Mouse (Mus musculus) thymus, postnatal 25 days (tissue): ENCODE measurements around the gene Gjb6.

Experiments
- DNase-seq: peaks from one replicate; pipeline ENCODE4 v3.0.0; 2022

Gjb6 gene

DNA sequence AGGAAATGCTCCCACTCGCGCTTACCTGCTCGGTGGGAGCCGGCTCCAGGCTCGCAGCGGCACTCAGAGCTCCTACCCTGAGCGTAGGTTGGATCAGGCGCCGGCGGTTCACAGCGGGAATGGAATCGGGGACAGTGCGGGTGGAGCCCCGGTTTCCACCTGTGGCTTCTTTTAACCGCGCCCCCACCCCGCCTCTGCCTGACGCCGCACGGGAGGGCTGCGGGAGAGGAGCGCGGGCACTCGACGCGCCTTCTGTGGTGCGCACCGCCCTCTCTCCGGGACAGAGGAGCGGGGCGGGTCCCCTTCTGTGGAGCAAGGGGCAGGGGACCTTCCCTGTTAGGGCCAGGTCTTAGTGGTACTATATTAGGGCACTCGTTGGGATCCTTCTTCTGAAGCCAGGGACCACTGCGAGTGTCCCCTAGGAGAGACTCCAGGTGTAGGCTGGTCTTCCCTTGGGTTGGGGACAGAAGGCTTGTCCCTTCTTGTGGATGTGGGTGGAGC is at the start of gene Gjb6:
Gjb6 (minus strand) TSS at position 451 of the 501 bp plus-strand sequence.
- DNase-seq = no peak

DNA sequence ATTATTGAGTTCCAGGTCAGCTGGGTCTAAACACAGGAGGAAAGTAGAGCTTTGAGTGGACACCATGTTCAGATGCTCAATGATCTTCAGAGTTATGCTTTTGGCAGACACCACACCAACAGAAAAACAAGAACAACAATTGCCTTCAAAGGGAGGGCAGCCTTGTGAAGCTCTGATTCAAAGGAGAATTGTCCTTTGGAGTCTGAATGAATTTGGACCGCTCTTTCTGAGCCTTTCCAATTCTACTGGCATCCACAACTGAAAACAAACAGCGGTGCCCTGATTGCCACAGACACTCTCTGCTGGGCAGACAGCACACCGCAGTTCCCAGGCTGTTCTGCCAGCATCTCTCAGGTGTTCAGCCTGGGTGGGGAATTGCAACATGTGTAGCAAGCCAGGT is 32.1 kb upstream of the Gjb6 start:
- no peak for DNase-seq

GRCm38 (mm10) chr14:57161833-57162232 is 28.4 kb upstream of the Gjb6 start:
- no peak for DNase-seq

DNA sequence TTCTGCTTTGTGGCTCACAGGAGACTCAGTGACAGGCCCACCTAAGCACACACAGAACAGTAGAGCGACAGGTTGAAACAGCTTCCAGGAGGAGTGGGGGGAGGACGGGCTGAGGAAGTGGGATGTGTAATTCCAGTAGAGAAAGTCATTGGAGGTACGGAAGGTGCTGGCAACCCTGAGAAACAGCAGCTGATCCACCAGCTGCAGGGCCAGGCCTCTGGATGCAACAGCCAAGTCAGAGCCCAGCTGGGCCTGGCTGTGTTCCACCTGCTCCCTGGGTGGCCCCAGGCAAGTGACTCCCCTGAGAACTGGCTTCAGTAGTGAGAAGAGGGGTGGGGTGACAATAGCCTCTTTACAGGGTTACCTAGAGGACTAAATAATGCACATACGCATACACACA is 27.8 kb upstream of the Gjb6 start:
- no peak for DNase-seq

DNA sequence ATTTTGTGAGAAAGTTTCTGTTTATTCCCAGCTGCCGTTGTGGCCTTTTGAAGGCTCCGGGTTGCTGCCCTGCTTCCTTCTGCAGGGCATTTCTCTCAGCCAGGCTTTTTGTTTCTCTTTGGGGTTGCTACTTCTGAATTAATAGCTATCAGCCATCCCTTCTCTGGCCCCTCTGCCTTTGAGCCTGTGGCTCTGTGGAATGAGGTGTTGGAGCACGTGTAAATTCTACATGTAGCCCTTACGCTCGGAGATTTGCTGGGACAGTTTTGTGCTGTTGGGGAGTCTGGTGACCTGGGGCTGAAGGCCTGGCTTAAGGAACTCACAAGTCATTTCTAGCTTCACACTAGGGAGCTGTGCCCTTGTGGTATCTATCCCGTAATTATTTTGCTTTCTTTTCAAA is 21.5 kb upstream of the Gjb6 start:
- no peak for DNase-seq

DNA sequence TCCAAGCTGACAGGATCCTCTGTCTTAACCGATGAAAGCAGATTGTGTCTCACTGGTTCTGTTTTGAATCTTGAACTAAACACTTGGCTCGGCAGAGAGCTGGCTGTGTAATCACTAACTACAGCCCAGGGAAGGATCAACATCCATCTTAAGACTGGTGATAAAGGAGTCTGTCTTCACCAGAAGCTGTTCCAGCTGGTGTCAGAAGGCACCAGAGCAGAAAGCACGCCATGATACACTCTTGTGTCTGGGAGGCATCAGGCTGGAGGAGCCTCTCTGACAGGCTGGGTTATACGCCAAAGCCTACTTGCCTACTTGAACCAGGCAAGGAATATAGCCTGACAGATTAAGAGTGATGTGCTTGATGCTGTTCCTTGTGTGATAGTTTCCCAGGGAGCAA is 12.3 kb upstream of the Gjb6 start:
- DNase-seq = no peak

GRCm38 (mm10) chr14:57135265-57135664 is 1.9 kb upstream of the Gjb6 start:
- no peak for DNase-seq

DNA sequence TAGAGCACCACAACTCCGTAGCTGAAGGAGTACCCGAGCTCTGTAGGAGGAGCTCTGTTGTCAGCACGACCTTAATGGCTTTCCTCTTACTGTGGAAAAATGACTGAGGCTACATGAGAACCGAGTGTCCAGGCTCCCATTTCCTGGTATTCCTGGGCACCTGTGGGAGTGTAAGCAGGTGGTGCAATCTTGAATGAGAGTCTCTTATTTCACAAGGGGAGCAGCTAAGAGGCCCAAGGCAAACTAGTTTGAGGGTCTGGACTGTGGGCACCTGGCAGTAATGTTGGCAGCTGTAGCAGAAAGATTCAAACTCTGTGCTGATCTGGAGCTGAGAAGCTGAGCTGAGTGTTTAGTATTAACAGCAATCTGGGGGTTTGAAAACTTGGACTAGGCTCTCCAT is 6.0 kb downstream of the Gjb6 start:
- no peak for DNase-seq

- no peak for DNase-seq
These were observed 11.1 kb downstream of the Gjb6 start for GRCm38 (mm10) chr14:57122295-57122694.

GRCm38 (mm10) chr14:57115823-57116544 is 17.4 kb downstream of the Gjb6 start, which contains the start of gene Gm4491:
Gene Gm4491, minus strand, starts transcription at chr14:57115883.
- DNase-seq = no peak

DNA sequence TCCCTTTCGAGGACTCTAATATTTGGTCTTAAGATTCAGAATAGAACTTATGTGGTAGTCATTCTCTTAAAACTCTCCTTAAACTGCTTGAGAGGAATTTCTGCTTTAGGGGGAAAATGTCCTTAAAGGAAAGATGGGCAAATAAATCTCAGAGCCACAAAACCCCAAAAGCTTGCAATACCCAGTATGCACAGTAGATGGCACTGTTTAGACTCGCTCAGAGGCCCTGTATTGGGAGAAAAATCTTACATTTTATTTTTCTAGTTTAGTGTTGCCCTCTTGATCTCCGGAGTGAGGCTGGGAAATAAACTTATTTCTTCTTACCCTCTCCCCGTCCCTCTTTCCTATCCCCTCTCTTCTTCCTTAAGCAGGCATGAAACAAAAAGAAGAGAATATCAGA is 24.2 kb downstream of the Gjb6 start:
- DNase-seq = peak; percentile 23

- no peak for DNase-seq
These were observed 25.5 kb downstream of the Gjb6 start for GRCm38 (mm10) chr14:57107916-57108315.

GRCm38 (mm10) chr14:57107091-57107490 is 26.3 kb downstream of the Gjb6 start:
- DNase-seq = no peak

DNA sequence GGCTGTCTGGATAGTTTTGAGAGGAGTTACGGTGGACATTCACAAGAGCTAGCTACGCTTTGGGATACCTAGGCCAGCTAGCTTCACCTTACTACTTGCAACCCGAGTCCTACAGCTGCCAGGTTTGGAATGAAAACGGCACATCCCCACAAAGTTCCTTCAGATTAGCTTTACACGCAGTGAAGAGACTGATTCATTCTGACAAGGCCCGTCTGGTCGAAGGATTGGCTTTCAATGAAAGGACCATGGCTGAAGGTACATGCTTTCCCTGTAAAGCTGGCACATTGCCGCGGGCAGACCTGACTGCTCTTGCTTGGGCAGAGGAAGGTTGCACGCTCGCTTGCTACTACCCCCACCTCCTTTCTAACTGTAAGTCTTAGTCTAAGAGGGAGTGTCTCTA is 27.7 kb downstream of the Gjb6 start:
- DNase-seq = no peak

DNA sequence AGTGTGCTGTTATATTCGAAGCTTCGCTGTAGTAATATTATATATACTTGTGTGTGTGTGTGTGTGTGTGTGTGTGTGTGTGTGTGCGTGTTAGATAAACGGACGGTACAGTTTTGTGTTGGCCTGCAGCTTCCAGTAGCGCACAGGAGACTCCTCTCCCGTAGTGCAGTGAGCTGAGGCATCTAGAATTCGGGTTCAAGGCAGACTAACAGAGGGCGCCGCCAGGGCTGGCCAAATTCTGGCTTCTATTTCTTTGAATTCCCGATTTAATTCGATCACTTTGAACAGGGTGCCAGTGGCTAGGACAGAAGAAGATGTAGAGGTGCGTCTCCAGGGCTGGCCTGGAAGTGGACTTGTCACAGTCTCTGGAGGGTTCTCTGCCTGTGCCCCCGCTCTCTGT is 28.3 kb downstream of the Gjb6 start:
- DNase-seq = no peak

- peak; percentile 11 for DNase-seq
These were observed 29.0 kb downstream of the Gjb6 start, which contains the start of gene Gjb2 for GRCm38 (mm10) chr14:57104106-57105023. Gene Gjb2, minus strand, starts transcription at chr14:57104702.

DNA sequence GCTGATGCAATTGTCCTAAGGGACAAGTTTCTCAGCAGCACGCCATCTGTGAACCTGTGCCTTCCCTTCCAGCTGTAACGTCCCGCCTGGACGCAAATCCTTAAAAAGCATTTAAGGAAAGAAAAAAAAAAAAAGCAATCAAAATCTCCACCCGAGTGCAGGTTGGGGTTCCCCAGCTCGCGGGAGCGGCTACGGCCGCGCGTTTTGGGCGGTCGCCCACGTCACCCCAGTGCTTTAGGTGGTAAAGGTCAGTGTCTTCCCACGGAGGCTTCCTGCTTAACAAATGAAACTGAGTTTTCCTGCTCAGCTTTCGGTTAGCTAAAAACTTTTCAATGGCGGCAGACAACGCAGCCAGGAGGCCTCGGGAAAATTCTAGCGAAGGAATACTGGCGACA is 29.7 kb downstream of the Gjb6 start:
- DNase-seq = no peak

GRCm38 (mm10) chr14:57103121-57103520 is 30.3 kb downstream of the Gjb6 start:
- DNase-seq = no peak

DNA sequence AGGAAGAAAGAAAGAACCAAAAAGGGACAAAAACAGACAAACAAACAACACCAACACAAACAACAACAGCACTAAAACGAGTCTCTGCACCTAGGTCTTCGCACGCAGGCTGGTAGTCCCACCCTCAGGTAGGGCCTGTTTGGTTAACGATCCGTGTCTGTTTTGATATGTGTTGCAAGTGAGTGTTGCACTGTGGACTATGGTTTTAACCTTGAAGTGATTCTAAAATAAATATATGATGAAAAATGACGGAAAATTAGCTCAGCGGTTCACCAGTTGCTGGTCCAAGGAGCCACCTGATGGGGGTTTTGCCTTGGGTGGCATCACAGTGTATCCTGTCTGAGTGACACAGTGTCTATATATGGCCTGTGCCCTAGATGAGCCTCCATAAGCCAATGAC is 31.8 kb downstream of the Gjb6 start:
- no peak for DNase-seq

- DNase-seq = no peak
These were observed 37.6 kb downstream of the Gjb6 start for GRCm38 (mm10) chr14:57095855-57096254.

GRCm38 (mm10) chr14:57093029-57093428 is 40.4 kb downstream of the Gjb6 start:
- peak; percentile 46 for DNase-seq

GRCm38 (mm10) chr14:57090001-57090400 is 43.4 kb downstream of the Gjb6 start:
- no peak for DNase-seq

DNA sequence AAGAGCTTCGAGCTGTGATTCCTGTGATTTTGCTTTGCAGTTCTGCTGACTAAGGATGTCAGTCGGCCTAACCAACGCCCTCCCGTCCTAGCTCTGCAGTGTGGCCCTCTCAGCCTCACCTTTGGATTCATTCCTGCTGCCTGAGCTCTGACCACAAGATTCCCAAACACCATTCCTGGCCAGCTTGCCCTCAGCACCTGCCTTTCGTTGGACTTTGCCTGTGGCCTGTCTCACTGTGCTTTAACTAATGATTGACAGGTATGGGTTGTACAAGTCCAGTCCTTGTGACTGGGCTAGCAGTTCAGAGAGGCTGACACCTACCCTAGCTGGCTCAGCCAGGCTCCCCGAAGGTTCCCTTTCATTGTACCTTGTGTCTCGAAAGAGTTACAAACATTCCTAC is 44.3 kb downstream of the Gjb6 start:
- no peak for DNase-seq

DNA sequence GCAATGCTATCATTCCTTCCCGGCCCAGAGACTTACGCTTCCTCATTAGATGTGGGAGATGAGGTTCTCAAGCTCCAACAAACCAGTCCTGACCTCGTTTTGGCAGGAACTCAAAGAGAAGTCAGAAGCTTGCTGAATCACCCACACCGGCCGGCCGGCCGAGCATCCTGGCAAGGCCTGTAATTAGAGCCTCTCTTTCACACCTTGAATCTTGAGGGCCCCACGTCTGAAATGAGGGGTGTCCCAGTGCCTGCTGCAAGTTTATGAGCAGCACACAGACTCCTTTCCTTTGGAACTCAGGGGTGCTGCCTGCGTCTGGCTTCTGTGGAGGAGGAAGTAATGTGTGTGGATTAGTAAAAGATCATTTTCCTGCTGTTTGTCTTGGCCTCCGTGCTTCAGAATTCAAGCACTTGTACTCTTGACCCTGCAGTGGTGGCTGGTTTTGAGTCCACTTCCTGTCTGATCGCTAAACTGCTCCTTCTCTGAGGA is 49.2 kb downstream of the Gjb6 start:
- DNase-seq = no peak
